Mouse (Mus musculus) intestine, embryonic 14.5 days (tissue): Measurements from ENCODE around the gene Nvl. TPM values are rescaled to one million over a fixed set of nuclear protein-coding genes. Genes with fewer than 3 reads are reported as not detected.

Experiments used
- polyA plus RNA-seq: library from polyadenylated mRNA; unstranded; fragments of >200 nt; fragmentation: Nextera tagmentation; extraction: Ambion mirVana; gene quantifications from 2 replicates; pipeline ENCODE4 v1.2.1, GENCODE M21; 2014

The Nvl gene
- polyA plus RNA-seq, 1 experiment from 2014 or later = 35.3 TPM

Other genes with a start within 250 kb of the Nvl start
- 82.1 and 86.5 TPM in 2 replicates for gene Pycr2, start 239.9 kb downstream of the Nvl start, polyA plus RNA-seq
- 1.7 and 2.1 TPM in 2 replicates for gene Lefty1, start 209.2 kb downstream of the Nvl start, polyA plus RNA-seq
- gene Tmem63a, start 201.9 kb downstream of the Nvl start, polyA plus RNA-seq = 14.2 and 14.8 TPM in 2 replicates
- 1.9 and 2.8 TPM in 2 replicates for gene Ephx1, start 123.3 kb downstream of the Nvl start, polyA plus RNA-seq
- gene 9130409I23Rik, start 93.0 kb downstream of the Nvl start, polyA plus RNA-seq = not detected in 2 replicates
- gene Cnih4, start 489 bp upstream of the Nvl start, polyA plus RNA-seq = 141 and 144 TPM in 2 replicates
- 40.0 and 43.5 TPM in 2 replicates for gene Wdr26, start 67.8 kb upstream of the Nvl start, polyA plus RNA-seq
- 0.31 and 0.41 TPM in 2 replicates for gene Cnih3, start 208.4 kb upstream of the Nvl start, polyA plus RNA-seq